12 mouse cellular contexts compared by ENCODE assay signal in the genomic region with DNA sequence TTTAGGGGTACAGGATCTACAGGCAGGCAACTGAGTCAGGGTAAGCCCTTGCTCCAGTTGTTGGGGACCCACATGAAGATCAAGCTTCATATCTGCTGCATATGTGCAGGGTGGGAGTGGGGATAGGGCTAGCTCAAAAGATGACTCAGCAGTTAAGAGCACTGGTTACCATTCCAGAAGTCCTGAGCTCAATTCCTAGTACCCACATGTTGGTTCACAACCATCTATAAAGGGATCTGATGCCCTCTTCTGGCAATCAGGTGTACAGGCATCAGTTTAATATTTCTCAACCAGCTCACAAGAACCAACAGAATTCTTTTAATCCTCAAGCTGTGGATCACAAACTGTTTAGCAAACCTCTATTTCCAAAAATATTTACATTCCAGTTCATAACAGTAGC.
"Had no signal": no experiment of that assay in that cellular context is flagged by ENCODE, and none has a peak within 500 bp of the region (broad histone marks: within the 10 kb centered on the region; RNA-seq: fewer than 3 reads in every experiment).

No protein-coding gene starts in this region.

- H3K9me3 ChIP-seq: kidney, embryonic 15.5 days; limb, embryonic 15.5 days; midbrain, embryonic 12.5 days; neural tube, embryonic 15.5 days had no signal

- H3K36me3 ChIP-seq: kidney, embryonic 15.5 days; limb, embryonic 15.5 days; midbrain, embryonic 12.5 days; neural tube, embryonic 15.5 days had no signal

- H3K4me1 ChIP-seq: kidney, embryonic 15.5 days; limb, embryonic 15.5 days; midbrain, embryonic 12.5 days; neural tube, embryonic 15.5 days had no signal

- H3K9ac ChIP-seq: kidney, embryonic 15.5 days; limb, embryonic 15.5 days; liver, embryonic 14.5 days; midbrain, embryonic 12.5 days; neural tube, embryonic 15.5 days had no signal

- H3K27me3 ChIP-seq: kidney, embryonic 15.5 days; limb, embryonic 15.5 days; midbrain, embryonic 12.5 days; neural tube, embryonic 15.5 days had no signal

- H3K4me3 ChIP-seq: kidney, embryonic 15.5 days; limb, embryonic 15.5 days; midbrain, embryonic 12.5 days; myocyte; neural tube, embryonic 15.5 days had no signal

- H3K27ac ChIP-seq: kidney, embryonic 15.5 days; limb, embryonic 15.5 days; liver, embryonic 14.5 days; midbrain, embryonic 12.5 days; neural tube, embryonic 15.5 days had no signal

- DNase-seq: kidney, adult 11 months; kidney, postnatal 14 days; layer of hippocampus, postnatal 36 days; lung, adult 18-20 months; spleen, adult 18-20 months; thymus, postnatal 4 days had no signal
